Mouse (Mus musculus) liver, adult 2 months (tissue): ENCODE measurements around the gene C2cd5.

Source experiments
- CTCF ChIP-seq: fragments of 200-500 bp; IDR thresholded peaks from 2 replicates; pipeline ENCODE4 v1.5.1; 2011; ENCODE audit warnings: low read depth, low read length, control low read depth
- POLR2A ChIP-seq: fragments of 200-500 bp; IDR thresholded peaks from 2 replicates; pipeline ENCODE4 v1.6.1; 2011; ENCODE audit warnings: low read length, control low read depth; ENCODE audit not compliant: insufficient read depth; ENCODE audit errors: extremely low read depth

- TF ChIP-seq POLR2A (no peak), CTCF (no peak)
Observed at GRCm38 (mm10) chr6:143066859-143067258, 33.1 kb downstream of the C2cd5 start.
